Mouse (Mus musculus) c-Kit-negative CD71-positive TER-119-positive erythroid progenitor cells, embryonic 14.5 days (primary cell): Measurements from ENCODE around the gene Selenow.

Experiments used
- DNase-seq: peaks from one replicate; pipeline ENCODE4 v3.0.0-alpha.2; 2013; ENCODE audit warnings: low read depth, low spot score

The Selenow gene

GRCm38 (mm10) chr7:15906602-15907001 lies 15.6 kb downstream of the Selenow start:
- DNase-seq = no peak

GRCm38 (mm10) chr7:15905861-15906260 lies 16.3 kb downstream of the Selenow start:
- no peak for DNase-seq

- no peak for DNase-seq
These were observed 20.7 kb downstream of the Selenow start for GRCm38 (mm10) chr7:15901366-15902048.

- DNase-seq = no peak
These were observed 28.0 kb downstream of the Selenow start for GRCm38 (mm10) chr7:15894251-15894650.

- no peak for DNase-seq
These were observed 38.1 kb downstream of the Selenow start for GRCm38 (mm10) chr7:15884127-15884526.

GRCm38 (mm10) chr7:15882317-15882716 lies 39.9 kb downstream of the Selenow start, which contains the start of gene Crxos:
Gene Crxos, plus strand, starts transcription at chr7:15882617.
- no peak for DNase-seq

- DNase-seq = no peak
These were observed 40.4 kb downstream of the Selenow start for GRCm38 (mm10) chr7:15881831-15882230.

- no peak for DNase-seq
These were observed 40.8 kb downstream of the Selenow start for GRCm38 (mm10) chr7:15881388-15881787.

- no peak for DNase-seq
These were observed 42.4 kb downstream of the Selenow start, which contains the start of gene Crx for GRCm38 (mm10) chr7:15879756-15880155. Gene Crx, minus strand, starts transcription at chr7:15879968.
